Mouse (Mus musculus) cerebellum, adult 9-11 months (tissue): ENCODE measurements around the gene Gm10065.
A peak's percentile ranks its signal among the peaks of the same experiment; 100 is the strongest.
"Not testable (repeated sequence)": the region's sequence is repeated elsewhere in the genome, so short reads cannot be mapped to it uniquely, and the experiment has no call there.

ENCODE experiments used
- DNase-seq: peaks from one replicate; pipeline ENCODE4 v3.0.0; 2022

Gm10065 gene

GRCm38 (mm10) chr13:21478759-21479670, at the start of gene Gm10065, which contains the start of gene Zkscan4:
TSS of gene Gm10065 (minus strand) at chr13:21479441.
TSS of gene Zkscan4 (plus strand) at chr13:21478907.
- DNase-seq, result peak; percentile 81

- DNase-seq, result peak; percentile 84
Observed at GRCm38 (mm10) chr13:21506221-21506649, 27.0 kb upstream of the Gm10065 start.

GRCm38 (mm10) chr13:21502296-21502695, 23.1 kb upstream of the Gm10065 start:
- DNase-seq, result no peak

- not testable (repeated sequence) for DNase-seq
Observed at GRCm38 (mm10) chr13:21501182-21501581, 21.9 kb upstream of the Gm10065 start, which contains the start of gene Gm11273. TSS of gene Gm11273 (minus strand) at chr13:21501418.

GRCm38 (mm10) chr13:21495080-21495479, 15.8 kb upstream of the Gm10065 start, which contains the start of gene AK157302:
TSS of gene AK157302 (plus strand) at chr13:21495223.
- DNase-seq, result peak; percentile 13

GRCm38 (mm10) chr13:21492847-21493246, 13.6 kb upstream of the Gm10065 start:
- no peak for DNase-seq

- DNase-seq, result no peak
Observed at GRCm38 (mm10) chr13:21486881-21487280, 7.6 kb upstream of the Gm10065 start.

GRCm38 (mm10) chr13:21472427-21472826, 6.8 kb downstream of the Gm10065 start:
- no peak for DNase-seq

- DNase-seq, result no peak
Observed at GRCm38 (mm10) chr13:21469097-21469496, 10.1 kb downstream of the Gm10065 start.

GRCm38 (mm10) chr13:21468061-21469019, 10.9 kb downstream of the Gm10065 start, which contains the start of gene Nkapl:
TSS of gene Nkapl (minus strand) at chr13:21468509.
- DNase-seq, result peak; percentile 89

- DNase-seq, result no peak
Observed at GRCm38 (mm10) chr13:21467336-21467735, 11.9 kb downstream of the Gm10065 start.

- DNase-seq, result not testable (repeated sequence)
Observed at GRCm38 (mm10) chr13:21462516-21462915, 16.7 kb downstream of the Gm10065 start.

GRCm38 (mm10) chr13:21456347-21456746, 22.9 kb downstream of the Gm10065 start:
- DNase-seq, result no peak

GRCm38 (mm10) chr13:21454133-21454532, 25.1 kb downstream of the Gm10065 start:
- no peak for DNase-seq

GRCm38 (mm10) chr13:21453449-21453848, 25.8 kb downstream of the Gm10065 start, which contains the start of gene Zscan26:
TSS of gene Zscan26 (minus strand) at chr13:21453730.
- DNase-seq, result peak; percentile 82

GRCm38 (mm10) chr13:21453042-21453441, 26.2 kb downstream of the Gm10065 start:
- DNase-seq, result no peak

GRCm38 (mm10) chr13:21447856-21448614, 31.2 kb downstream of the Gm10065 start:
- DNase-seq, result no peak

- DNase-seq, result no peak
Observed at GRCm38 (mm10) chr13:21446796-21447195, 32.4 kb downstream of the Gm10065 start.

- no peak for DNase-seq
Observed at GRCm38 (mm10) chr13:21441207-21441572, 38.1 kb downstream of the Gm10065 start.

- DNase-seq, result peak; percentile 88
Observed at GRCm38 (mm10) chr13:21440503-21441206, 38.6 kb downstream of the Gm10065 start, which contains the start of gene Pgbd1. TSS of gene Pgbd1 (minus strand) at chr13:21441058.

- DNase-seq, result no peak
Observed at GRCm38 (mm10) chr13:21435476-21435875, 43.8 kb downstream of the Gm10065 start.
